Mouse (Mus musculus): ENCODE data around the gene Cwc25. TPM values are rescaled to one million over a fixed set of nuclear protein-coding genes. Genes with fewer than 3 reads are reported as not detected.

Cwc25 gene
- polyA plus RNA-seq, 1 experiment from 2014 or later: 9.0 TPM

- Histone ChIP-seq H3K9ac (ENCODE audit: low read length) (peak within 1 kb of the TSS; percentile 93), H3K27ac (replicated peaks in 1 of 2; ENCODE audit: control insufficient read depth in 1 of 2, insufficient read depth in 1 of 2, low read depth in 2 of 2, low read length in 2 of 2) (peak within 1 kb of the TSS; percentile 96 to 98), H3K4me2 (ENCODE audit: low read length) (peak within 1 kb of the TSS; percentile 94), H3K4me1 (ENCODE audit: control insufficient read depth in 2 of 2, insufficient read depth in 2 of 2, low read length in 2 of 2) (peaks cover 12 to 19% of the 10 kb centered on the region in 2 experiments), H3K36me3 (ENCODE audit: control insufficient read depth, insufficient read depth, low read length) (peaks cover 31% of the 10 kb centered on the region), H3K27me3 (ENCODE audit: control insufficient read depth, insufficient read depth, low read length) (no peaks in the 10 kb centered on the region), H3K4me3 (ENCODE audit: control insufficient read depth in 1 of 2, insufficient read depth in 1 of 2, low read depth in 1 of 2, low read length in 2 of 2) (peak within 1 kb of the TSS; percentile 83 to 84), H3K9me3 (ENCODE audit: control insufficient read depth, low read length) (no peaks in the 10 kb centered on the region)
- 1% methylated on average over 62 of the region's 63 CpGs for WGBS
- ATAC-seq (ENCODE audit: insufficient number of reproducible peaks, insufficient read depth, low FRiP score, low read depth): peak; percentile 46
These were observed 22.2 kb downstream of the Cwc25 start, which contains the start of gene Pip4k2b for GRCm38 (mm10) chr11:97744063-97744717. Pip4k2b (minus strand) TSS chr11:97744704.

- Histone ChIP-seq H3K9me3 (ENCODE audit: control insufficient read depth, low read length) (no peaks in the 10 kb centered on the region), H3K27ac (replicated peaks in 1 of 2; ENCODE audit: control insufficient read depth in 1 of 2, insufficient read depth in 1 of 2, low read depth in 2 of 2, low read length in 2 of 2) (peak overlapping the region in 1 of 2 experiments; percentile 96; a peak in 1 of 4 replicates), H3K36me3 (ENCODE audit: control insufficient read depth, insufficient read depth, low read length) (peaks cover 23% of the 10 kb centered on the region), H3K9ac (ENCODE audit: low read length) (peak overlapping the region; percentile 90), H3K4me1 (ENCODE audit: control insufficient read depth in 2 of 2, insufficient read depth in 2 of 2, low read length in 2 of 2) (peaks cover 12 to 19% of the 10 kb centered on the region in 2 experiments), H3K4me2 (ENCODE audit: low read length) (peak overlapping the region; percentile 94), H3K27me3 (ENCODE audit: control insufficient read depth, insufficient read depth, low read length) (no peaks in the 10 kb centered on the region), H3K4me3 (ENCODE audit: control insufficient read depth in 1 of 2, insufficient read depth in 1 of 2, low read depth in 1 of 2, low read length in 2 of 2) (peak overlapping the region; percentile 70 to 83)
- ATAC-seq (ENCODE audit: insufficient number of reproducible peaks, insufficient read depth, low FRiP score, low read depth): no peak
- WGBS: 31% methylated on average over 9 of the region's 9 CpGs
These were observed 22.9 kb downstream of the Cwc25 start for GRCm38 (mm10) chr11:97743423-97743822.

GRCm38 (mm10) chr11:97742591-97742990, 23.8 kb downstream of the Cwc25 start:
- WGBS: 83% methylated on average over 9 of the region's 9 CpGs
- no peak overlapping the region; a peak in 1 of 4 replicates for H3K4me3 ChIP-seq (ENCODE audit: control insufficient read depth in 1 of 2, insufficient read depth in 1 of 2, low read depth in 1 of 2, low read length in 2 of 2)

GRCm38 (mm10) chr11:97742157-97742556, 24.2 kb downstream of the Cwc25 start:
- no peak for ATAC-seq (ENCODE audit: insufficient number of reproducible peaks, insufficient read depth, low FRiP score, low read depth)
- H3K4me2 ChIP-seq (ENCODE audit: low read length): no peak overlapping the region
- H3K4me3 ChIP-seq (ENCODE audit: control insufficient read depth in 1 of 2, insufficient read depth in 1 of 2, low read depth in 1 of 2, low read length in 2 of 2): no peak overlapping the region
- peaks cover 11% of the 10 kb centered on the region for H3K36me3 ChIP-seq (ENCODE audit: control insufficient read depth, insufficient read depth, low read length)
- no peaks in the 10 kb centered on the region for H3K27me3 ChIP-seq (ENCODE audit: control insufficient read depth, insufficient read depth, low read length)
- WGBS: 79% methylated on average over 5 of the region's 5 CpGs
- H3K4me1 ChIP-seq (ENCODE audit: control insufficient read depth in 2 of 2, insufficient read depth in 2 of 2, low read length in 2 of 2): peaks cover 12 to 19% of the 10 kb centered on the region in 2 experiments
- H3K9me3 ChIP-seq (ENCODE audit: control insufficient read depth, low read length): no peaks in the 10 kb centered on the region
- no peak overlapping the region for H3K9ac ChIP-seq (ENCODE audit: low read length)
- H3K27ac ChIP-seq (replicated peaks in 1 of 2; ENCODE audit: control insufficient read depth in 1 of 2, insufficient read depth in 1 of 2, low read depth in 2 of 2, low read length in 2 of 2): no peak overlapping the region

More at GRCm38 (mm10) chr11:97742591-97742990, 23.8 kb downstream of the Cwc25 start:
- Histone ChIP-seq H3K9me3 (ENCODE audit: control insufficient read depth, low read length) (no peaks in the 10 kb centered on the region), H3K27ac (replicated peaks in 1 of 2; ENCODE audit: control insufficient read depth in 1 of 2, insufficient read depth in 1 of 2, low read depth in 2 of 2, low read length in 2 of 2) (no peak overlapping the region), H3K9ac (ENCODE audit: low read length) (no peak overlapping the region; the same call in 1 of the 2 replicates), H3K4me1 (ENCODE audit: control insufficient read depth in 2 of 2, insufficient read depth in 2 of 2, low read length in 2 of 2) (peaks cover 12 to 19% of the 10 kb centered on the region in 2 experiments), H3K4me2 (ENCODE audit: low read length) (peak overlapping the region; percentile 94), H3K27me3 (ENCODE audit: control insufficient read depth, insufficient read depth, low read length) (no peaks in the 10 kb centered on the region), H3K36me3 (ENCODE audit: control insufficient read depth, insufficient read depth, low read length) (peaks cover 15% of the 10 kb centered on the region)
- ATAC-seq (ENCODE audit: insufficient number of reproducible peaks, insufficient read depth, low FRiP score, low read depth): no peak

GRCm38 (mm10) chr11:97740190-97740589, 26.2 kb downstream of the Cwc25 start:
- Histone ChIP-seq H3K4me3 (ENCODE audit: control insufficient read depth in 1 of 2, insufficient read depth in 1 of 2, low read depth in 1 of 2, low read length in 2 of 2) (no peak overlapping the region), H3K4me1 (ENCODE audit: control insufficient read depth in 2 of 2, insufficient read depth in 2 of 2, low read length in 2 of 2) (peaks cover 12 to 17% of the 10 kb centered on the region in 2 experiments), H3K36me3 (ENCODE audit: control insufficient read depth, insufficient read depth, low read length) (no peaks in the 10 kb centered on the region), H3K9me3 (ENCODE audit: control insufficient read depth, low read length) (no peaks in the 10 kb centered on the region), H3K4me2 (ENCODE audit: low read length) (no peak overlapping the region), H3K9ac (ENCODE audit: low read length) (peak overlapping the region; percentile 34; the same call in 1 of the 2 replicates), H3K27ac (replicated peaks in 1 of 2; ENCODE audit: control insufficient read depth in 1 of 2, insufficient read depth in 1 of 2, low read depth in 2 of 2, low read length in 2 of 2) (no peak overlapping the region; a peak in 1 of 4 replicates), H3K27me3 (ENCODE audit: control insufficient read depth, insufficient read depth, low read length) (no peaks in the 10 kb centered on the region)
- 43% methylated on average over 7 of the region's 7 CpGs for WGBS
- no peak for ATAC-seq (ENCODE audit: insufficient number of reproducible peaks, insufficient read depth, low FRiP score, low read depth)

- WGBS: 90% methylated on average over 3 of the region's 3 CpGs
- Histone ChIP-seq H3K36me3 (ENCODE audit: control insufficient read depth, insufficient read depth, low read length) (no peaks in the 10 kb centered on the region), H3K9ac (ENCODE audit: low read length) (no peak overlapping the region), H3K27me3 (ENCODE audit: control insufficient read depth, insufficient read depth, low read length) (no peaks in the 10 kb centered on the region), H3K9me3 (ENCODE audit: control insufficient read depth, low read length) (no peaks in the 10 kb centered on the region), H3K4me1 (ENCODE audit: control insufficient read depth in 2 of 2, insufficient read depth in 2 of 2, low read length in 2 of 2) (peaks cover 12 to 17% of the 10 kb centered on the region in 2 experiments), H3K27ac (replicated peaks in 1 of 2; ENCODE audit: control insufficient read depth in 1 of 2, insufficient read depth in 1 of 2, low read depth in 2 of 2, low read length in 2 of 2) (no peak overlapping the region), H3K4me3 (ENCODE audit: control insufficient read depth in 1 of 2, insufficient read depth in 1 of 2, low read depth in 1 of 2, low read length in 2 of 2) (no peak overlapping the region), H3K4me2 (ENCODE audit: low read length) (no peak overlapping the region)
- ATAC-seq (ENCODE audit: insufficient number of reproducible peaks, insufficient read depth, low FRiP score, low read depth): no peak
These were observed 27.2 kb downstream of the Cwc25 start for GRCm38 (mm10) chr11:97739155-97739554.

- Histone ChIP-seq H3K9ac (ENCODE audit: low read length) (no peak overlapping the region), H3K27me3 (ENCODE audit: control insufficient read depth, insufficient read depth, low read length) (no peaks in the 10 kb centered on the region), H3K4me3 (ENCODE audit: control insufficient read depth in 1 of 2, insufficient read depth in 1 of 2, low read depth in 1 of 2, low read length in 2 of 2) (no peak overlapping the region), H3K4me2 (ENCODE audit: low read length) (no peak overlapping the region), H3K27ac (replicated peaks in 1 of 2; ENCODE audit: control insufficient read depth in 1 of 2, insufficient read depth in 1 of 2, low read depth in 2 of 2, low read length in 2 of 2) (no peak overlapping the region), H3K36me3 (ENCODE audit: control insufficient read depth, insufficient read depth, low read length) (no peaks in the 10 kb centered on the region), H3K9me3 (ENCODE audit: control insufficient read depth, low read length) (no peaks in the 10 kb centered on the region), H3K4me1 (ENCODE audit: control insufficient read depth in 2 of 2, insufficient read depth in 2 of 2, low read length in 2 of 2) (peaks cover 12 to 15% of the 10 kb centered on the region in 2 experiments)
- WGBS: 63% methylated on average over 6 of the region's 6 CpGs
- no peak for ATAC-seq (ENCODE audit: insufficient number of reproducible peaks, insufficient read depth, low FRiP score, low read depth)
These were observed 27.7 kb downstream of the Cwc25 start for GRCm38 (mm10) chr11:97738703-97739102.
